19 mouse cellular contexts compared by ENCODE assay signal in the genomic region with DNA sequence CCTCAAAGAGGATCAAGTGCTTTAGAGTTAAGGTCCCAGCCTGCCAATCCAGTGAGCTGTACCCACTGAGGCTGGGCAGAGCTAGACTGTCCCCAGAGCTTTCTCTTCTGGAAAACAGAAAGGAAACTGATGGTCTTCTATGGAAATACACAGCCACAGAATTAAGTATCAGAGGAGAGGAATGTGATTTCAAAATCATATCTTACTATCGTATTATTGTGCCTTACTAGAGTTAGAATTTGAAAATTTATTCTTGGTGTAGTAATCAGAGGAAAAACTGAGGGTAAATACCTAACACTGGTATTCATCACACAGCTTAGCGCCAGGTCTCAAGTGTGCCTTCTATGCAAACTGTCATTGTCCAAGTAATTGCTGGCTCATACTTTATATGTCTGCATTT.
"Had no signal": no experiment of that assay in that cellular context is flagged by ENCODE, and none has a peak within 500 bp of the region (broad histone marks: within the 10 kb centered on the region; RNA-seq: fewer than 3 reads in every experiment).

No protein-coding gene starts in this region.

- H3K4me2 ChIP-seq: lung, embryonic 15.5 days; midbrain, embryonic 12.5 days; neural tube, embryonic 13.5 days; neural tube, embryonic 15.5 days; stomach, embryonic 15.5 days had no signal

- H3K9me3 ChIP-seq: lung, embryonic 15.5 days; midbrain, embryonic 10.5 days; midbrain, embryonic 12.5 days; neural tube, embryonic 13.5 days; neural tube, embryonic 15.5 days; stomach, embryonic 15.5 days had no signal

- H3K9ac ChIP-seq: liver, postnatal 0 days; lung, embryonic 15.5 days; midbrain, embryonic 12.5 days; neural tube, embryonic 13.5 days; neural tube, embryonic 15.5 days; stomach, embryonic 15.5 days had no signal

- DNase-seq: liver, postnatal 0 days; lung, adult 2 months; lung, postnatal 14 days; lung, postnatal 36 days; midbrain, embryonic 14.5 days; right cerebral cortex, postnatal 14 days; thymus, adult 18-20 months; thymus, postnatal 14 days; thymus, postnatal 36 days had no signal

- H3K4me3 ChIP-seq: lung, embryonic 15.5 days; midbrain, embryonic 10.5 days; midbrain, embryonic 12.5 days; myocyte; neural tube, embryonic 13.5 days; neural tube, embryonic 15.5 days; stomach, embryonic 15.5 days had no signal

- H3K4me1 ChIP-seq: lung, embryonic 15.5 days; neural tube, embryonic 13.5 days; neural tube, embryonic 15.5 days; stomach, embryonic 15.5 days had no signal

- ATAC-seq: liver, postnatal 0 days; lung, postnatal 0 days; midbrain, embryonic 16.5 days had no signal

- H3K36me3 ChIP-seq: lung, embryonic 15.5 days; midbrain, embryonic 10.5 days; midbrain, embryonic 12.5 days; neural tube, embryonic 15.5 days; stomach, embryonic 15.5 days had no signal

- H3K27ac ChIP-seq: lung, embryonic 15.5 days; midbrain, embryonic 10.5 days; midbrain, embryonic 12.5 days; neural tube, embryonic 13.5 days; neural tube, embryonic 15.5 days; stomach, embryonic 15.5 days; stomach, postnatal 0 days had no signal

- H3K27me3 ChIP-seq: lung, embryonic 15.5 days; midbrain, embryonic 12.5 days; neural tube, embryonic 13.5 days; neural tube, embryonic 15.5 days; stomach, embryonic 15.5 days had no signal
